Mouse (Mus musculus) liver, embryonic 14.5 days (tissue): ENCODE data around the gene Gpr132. TPM values are rescaled to one million over a fixed set of nuclear protein-coding genes. Genes with fewer than 3 reads are reported as not detected.
A peak's percentile ranks its signal among the peaks of the same experiment; 100 is the strongest.

Source experiments
- ATAC-seq: fragments of 200-750 bp; cut with Nextera tagmentation; 2 replicates; pipeline ENCODE4 v1.8.0; 2017; ENCODE audit warnings: moderate number of reproducible peaks, mild to moderate bottlenecking, moderate library complexity; ENCODE audit not compliant: insufficient read depth
- DNase-seq, 3 experiments: peaks; one replicate each; pipeline ENCODE4 v3.0.0-alpha.2; 2012 to 2013; ENCODE audit warnings: low read depth in 3 of 3, low spot score in 3 of 3
- H3K27ac ChIP-seq: fragments of 300-500 bp; sonication (generic); 2 replicates; pipeline ENCODE4 v1.5.1; 2014; ENCODE audit warnings: moderate library complexity, mild to moderate bottlenecking, control low read depth, inconsistent platforms
- H3K27me3 ChIP-seq: fragments of 300-500 bp; sonication (generic); 2 replicates; pipeline ENCODE4 v1.6.1; 2014; ENCODE audit warnings: mild to moderate bottlenecking, low read length, moderate library complexity; ENCODE audit not compliant: control insufficient read depth, insufficient read depth
- H3K36me3 ChIP-seq: fragments of 300-500 bp; sonication (generic); replicated peaks from 2 replicates; pipeline ENCODE4 v1.6.1; 2014; ENCODE audit warnings: low read depth; ENCODE audit not compliant: control insufficient read depth, insufficient read depth
- H3K4me1 ChIP-seq, 2 experiments: fragments of 200-500 bp in 1 of 2; fragments of 300-500 bp in 1 of 2; sonication (generic) in 1 of 2; replicated peaks; 2 replicates each; pipeline ENCODE4 v1.6.1; 2012 to 2014; ENCODE audit warnings: antibody characterized with exemption in 1 of 2, inconsistent platforms in 1 of 2, low read length in 1 of 2; ENCODE audit not compliant: control insufficient read depth in 2 of 2, insufficient read depth in 2 of 2
- H3K4me2 ChIP-seq: fragments of 300-500 bp; sonication (generic); 2 replicates; pipeline ENCODE4 v1.6.1; 2014; ENCODE audit warnings: low read depth, mild to moderate bottlenecking, control low read depth, moderate library complexity
- H3K4me3 ChIP-seq, 2 experiments: fragments of 200-500 bp in 1 of 2; fragments of 300-500 bp in 1 of 2; sonication (generic) in 1 of 2; 2 replicates each; pipeline ENCODE4 v1.5.1; 2012 to 2014; ENCODE audit warnings: low read depth in 2 of 2, low read length in 2 of 2, mild to moderate bottlenecking in 2 of 2, control low read depth in 1 of 2, inconsistent platforms in 1 of 2, moderate library complexity in 1 of 2; ENCODE audit not compliant: insufficient read depth in 1 of 2
- H3K9ac ChIP-seq: fragments of 300-500 bp; sonication (generic); replicated peaks from 2 replicates; pipeline ENCODE4 v1.6.1; 2014; ENCODE audit warnings: mild to moderate bottlenecking, control low read depth, moderate library complexity
- H3K9me3 ChIP-seq: fragments of 300-500 bp; sonication (generic); 2 replicates; pipeline ENCODE4 v1.6.1; 2016; ENCODE audit warnings: low read length, mixed read lengths; ENCODE audit not compliant: control insufficient read depth
- CTCF ChIP-seq: IDR thresholded peaks from 2 replicates; pipeline ENCODE4 v1.5.1; 2016; ENCODE audit warnings: antibody characterized with exemption, low read depth, control low read depth
- EP300 ChIP-seq: IDR thresholded peaks from 2 replicates; pipeline ENCODE4 v1.6.1; 2016; ENCODE audit warnings: antibody characterized with exemption, low read depth
- WGBS: fragments of 180-500 bp; shearing (Covaris S2); extraction: QIAGEN DNeasy Blood & Tissue Kit; methylation state at CpG from one replicate; pipeline ENCODE4 v1.1.7; 2014; ENCODE audit not compliant: insufficient replicate concordance; 5-methylcytosine and 5-hydroxymethylcytosine counted together
- polyA plus RNA-seq, 2 experiments: library from polyadenylated mRNA; depleted of rRNA in 1 of 2; stranded (reverse) in 1 of 2; unstranded in 1 of 2; fragments of >200 nt; fragmentation: Nextera tagmentation in 1 of 2; extraction: Ambion mirVana in 1 of 2; gene quantifications; 2 replicates each; pipeline versions ENCODE4 v1.2.1 to v1.2.3; 2012 to 2014

The Gpr132 gene
- polyA plus RNA-seq, 2 experiments = 0.27 to 0.51 TPM

DNA sequence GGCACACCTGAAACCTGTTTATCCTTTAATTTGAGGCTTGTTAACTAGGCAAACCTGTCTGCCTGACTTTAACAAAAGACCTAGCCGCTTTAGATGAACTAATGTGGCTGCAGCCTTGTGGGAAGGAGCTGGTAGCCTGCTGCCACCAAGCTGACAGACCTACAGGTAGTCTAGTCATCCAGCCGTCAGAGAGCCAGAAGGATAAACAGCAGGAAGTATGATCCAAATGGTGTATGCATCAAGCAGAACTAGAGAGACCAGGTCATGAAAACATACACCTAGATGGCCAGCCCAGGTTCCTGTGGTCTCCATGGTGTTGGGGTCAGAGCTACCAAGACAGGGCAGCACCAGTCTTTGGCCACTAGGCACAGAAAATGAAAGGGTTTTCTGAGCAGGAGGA, 33.0 kb downstream of the Gpr132 start:
- Histone ChIP-seq H3K9me3 (no peaks in the 10 kb centered on the region), H3K4me3 (no peak overlapping the region), H3K9ac (no peak overlapping the region), H3K4me1 (peaks cover 7 to 9% of the 10 kb centered on the region in 2 experiments), H3K4me2 (no peak overlapping the region), H3K27ac (no peak overlapping the region), H3K36me3 (no peaks in the 10 kb centered on the region), H3K27me3 (no peaks in the 10 kb centered on the region)
- ATAC-seq = no peak
- TF ChIP-seq EP300 (no peak), CTCF (no peak)
- no peak for DNase-seq
- WGBS = 64% methylated on average over 2 of the region's 2 CpGs

DNA sequence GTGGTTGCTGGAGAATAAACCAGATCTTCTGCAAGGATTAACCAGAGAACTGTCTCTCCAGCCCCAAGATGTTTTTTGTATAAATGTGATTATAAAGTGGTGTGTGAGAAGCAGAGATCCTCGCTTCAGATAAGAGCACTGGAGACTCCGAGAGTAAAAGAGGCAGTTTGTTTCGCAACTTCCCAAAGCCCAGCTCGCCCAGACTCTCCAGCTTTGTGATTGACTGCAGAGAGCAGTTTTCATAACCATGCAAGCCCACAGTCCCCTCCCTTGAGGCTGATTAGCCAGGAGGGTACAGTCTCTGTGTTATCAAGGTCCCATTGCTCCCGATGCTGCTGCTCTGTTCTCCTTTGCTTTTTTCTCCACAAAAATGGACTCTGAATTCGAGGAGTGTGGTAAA, 34.5 kb downstream of the Gpr132 start:
- Histone ChIP-seq H3K4me1 (peaks cover 8 to 12% of the 10 kb centered on the region in 2 experiments), H3K36me3 (no peaks in the 10 kb centered on the region), H3K9ac (no peak overlapping the region), H3K4me3 (no peak overlapping the region), H3K27me3 (no peaks in the 10 kb centered on the region), H3K4me2 (no peak overlapping the region), H3K27ac (no peak overlapping the region), H3K9me3 (no peaks in the 10 kb centered on the region)
- TF ChIP-seq EP300 = no peak
- TF ChIP-seq CTCF = no peak
- DNase-seq (no peak), ATAC-seq (no peak)
- WGBS = 7% methylated on average over 6 of the region's 6 CpGs

DNA sequence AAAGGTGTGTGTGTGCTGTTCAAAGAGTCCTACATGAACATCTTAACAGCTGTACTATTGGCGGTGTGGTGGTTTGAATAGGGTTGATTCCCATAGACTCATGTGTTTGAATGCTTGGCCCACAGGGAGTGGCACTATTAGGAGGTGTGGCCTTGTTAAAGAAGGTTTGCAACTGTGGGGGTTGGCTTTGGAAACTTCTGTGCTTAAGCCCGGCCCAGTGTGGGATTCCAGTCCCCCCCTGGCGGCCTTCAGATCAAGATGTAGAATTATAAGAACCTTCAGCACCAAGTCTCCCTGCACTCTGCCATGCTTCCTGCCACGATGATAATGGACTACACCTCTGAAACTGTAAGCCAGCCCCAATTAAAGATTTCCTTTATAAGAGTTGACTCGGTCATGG, 35.6 kb downstream of the Gpr132 start:
- 70% methylated on average over 5 of the region's 5 CpGs for WGBS
- H3K9ac ChIP-seq = no peak overlapping the region
- ATAC-seq (no peak), DNase-seq (no peak)
- no peak overlapping the region for H3K4me3 ChIP-seq
- TF ChIP-seq CTCF (no peak), EP300 (no peak)
- H3K4me1 ChIP-seq = peaks cover 11 to 18% of the 10 kb centered on the region in 2 experiments
- no peak overlapping the region for H3K27ac ChIP-seq
- no peak overlapping the region for H3K4me2 ChIP-seq
- H3K9me3 ChIP-seq = no peaks in the 10 kb centered on the region
- peaks cover 6% of the 10 kb centered on the region for H3K36me3 ChIP-seq
- H3K27me3 ChIP-seq = no peaks in the 10 kb centered on the region

DNA sequence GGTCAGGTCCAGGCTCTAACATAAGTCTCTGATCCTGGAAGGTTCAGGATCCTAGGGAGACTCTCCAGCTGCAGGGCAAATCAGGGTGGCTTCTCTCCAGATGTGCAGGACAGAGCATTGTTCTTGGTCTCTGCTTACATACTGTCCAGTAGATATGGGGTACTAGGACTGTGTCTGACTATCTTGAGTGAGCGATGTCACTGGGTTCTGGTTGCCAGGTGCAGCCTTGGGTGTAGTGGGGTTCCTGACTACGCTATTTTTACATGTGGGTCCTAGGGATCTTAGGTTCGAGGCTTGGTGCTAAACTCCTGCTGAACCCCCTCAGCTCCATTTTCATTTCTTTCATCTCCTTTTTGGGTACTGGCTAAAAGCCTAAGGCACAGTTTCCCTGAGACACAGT, 37.5 kb downstream of the Gpr132 start:
- Histone ChIP-seq H3K4me1 (peaks cover 24 to 36% of the 10 kb centered on the region in 2 experiments), H3K9ac (peak overlapping the region; percentile 84), H3K36me3 (peaks cover 23% of the 10 kb centered on the region), H3K4me3 (peak overlapping the region; percentile 84 to 90), H3K27me3 (no peaks in the 10 kb centered on the region), H3K27ac (no peak overlapping the region; the same call in 1 of the 2 replicates), H3K4me2 (peak overlapping the region; percentile 82), H3K9me3 (no peaks in the 10 kb centered on the region)
- 68% methylated on average over 3 of the region's 3 CpGs for WGBS
- DNase-seq = no peak
- no peak for ATAC-seq
- TF ChIP-seq EP300 (no peak), CTCF (no peak)

DNA sequence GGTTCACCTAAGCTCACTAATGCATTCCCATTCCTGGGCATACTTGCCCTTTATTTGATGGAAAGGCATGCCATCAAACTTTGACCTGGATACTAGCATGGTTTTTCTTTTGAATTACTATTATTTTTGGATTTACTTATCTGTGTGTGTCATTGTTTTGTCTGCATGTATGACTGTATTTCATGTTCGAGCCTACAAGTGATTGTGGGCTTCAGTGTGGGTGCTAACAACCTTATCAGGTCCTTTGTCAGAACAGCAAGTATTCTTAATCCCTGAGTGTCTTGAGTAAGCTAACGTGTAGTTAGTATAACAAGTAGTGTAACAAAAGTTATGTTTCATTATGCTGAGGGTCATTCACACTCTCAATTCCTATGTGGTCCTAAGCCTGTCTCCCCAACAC, 37.9 kb downstream of the Gpr132 start:
- peaks cover 26 to 36% of the 10 kb centered on the region in 2 experiments for H3K4me1 ChIP-seq
- peak overlapping the region; percentile 61 for H3K27ac ChIP-seq
- H3K9me3 ChIP-seq = no peaks in the 10 kb centered on the region
- TF ChIP-seq CTCF = no peak
- no peak for TF ChIP-seq EP300
- H3K4me3 ChIP-seq = peak overlapping the region; percentile 84 to 90
- DNase-seq = no peak
- peak overlapping the region; percentile 84 for H3K9ac ChIP-seq
- no peaks in the 10 kb centered on the region for H3K27me3 ChIP-seq
- ATAC-seq = no peak
- WGBS = 14% methylated on average over 2 of the region's 2 CpGs
- H3K4me2 ChIP-seq = peak overlapping the region; percentile 82
- H3K36me3 ChIP-seq = peaks cover 27% of the 10 kb centered on the region
